Mouse (Mus musculus): ENCODE results near the gene Cd47. TPM values are rescaled to one million over a fixed set of nuclear protein-coding genes. Genes with fewer than 3 reads are reported as not detected.

Gene Cd47
- polyA plus RNA-seq, 1 experiment from 2014 or later: 40.0 TPM

DNA sequence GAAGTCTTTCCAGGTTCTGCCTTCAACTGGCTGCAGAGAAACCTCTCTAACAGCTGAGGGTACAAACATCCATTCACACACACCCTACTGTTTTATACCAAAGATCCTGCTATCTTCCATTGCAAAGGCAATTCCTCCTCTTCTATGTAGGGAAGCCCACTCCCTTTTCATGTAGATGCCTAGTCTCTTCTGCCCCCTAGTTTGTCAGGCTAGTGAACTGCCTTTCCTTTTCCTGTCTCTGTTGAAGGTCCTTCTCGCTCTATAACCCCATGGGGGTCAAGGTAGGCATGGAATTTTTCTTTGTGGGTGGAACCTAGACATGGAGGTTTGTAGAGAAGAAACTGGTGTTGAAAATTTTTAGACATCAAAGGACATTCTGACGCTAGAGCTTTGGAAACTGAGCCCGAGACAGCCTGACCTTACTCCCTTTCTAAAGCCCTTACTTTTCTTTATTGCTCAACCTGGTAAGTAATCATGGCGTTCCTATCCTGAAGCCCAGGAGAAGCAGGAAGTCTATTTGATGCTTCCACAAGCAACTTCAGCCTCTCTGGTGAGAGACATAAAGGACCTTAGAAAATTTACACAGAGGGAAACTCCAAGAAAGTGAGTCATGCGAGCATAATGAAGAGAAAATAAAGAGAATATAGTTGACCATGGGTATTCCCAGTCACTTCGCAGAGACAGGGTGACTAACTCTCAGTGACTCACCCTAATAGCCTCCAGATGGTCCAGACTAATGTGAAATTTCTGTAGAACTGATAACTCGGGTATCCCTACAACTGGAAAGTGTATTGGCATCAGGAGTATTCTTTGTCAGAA is 138.4 kb downstream of the Cd47 start:
- ATAC-seq (ENCODE audit: insufficient number of reproducible peaks, insufficient read depth, low FRiP score, low TSS enrichment, low read depth): no peak
- 72% methylated on average over 7 of the region's 7 CpGs for WGBS

DNA sequence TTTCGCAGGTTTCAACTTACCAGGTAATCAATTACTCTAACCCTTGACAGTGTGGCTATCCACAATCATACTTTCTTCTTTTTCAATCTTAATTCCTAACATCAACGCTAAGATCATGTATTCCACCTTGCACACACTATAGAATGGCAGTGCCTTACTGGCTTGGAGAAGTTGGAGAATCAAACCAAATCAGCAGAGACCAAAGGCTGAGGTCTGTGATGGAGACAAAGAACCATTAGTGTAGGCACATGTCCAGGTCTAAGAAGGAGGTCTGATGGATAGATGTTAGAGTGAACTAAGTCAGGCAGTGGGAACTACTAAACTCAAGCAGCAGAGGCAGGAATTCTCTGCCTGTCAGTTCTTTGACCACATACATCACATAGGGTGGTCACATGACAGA is 139.0 kb downstream of the Cd47 start:
- Histone ChIP-seq H3K4me1 (replicated peaks) (0 out of 2 replicates have a peak, but pooled peaks cover 4% of the 10 kb centered on the region), H3K36me3 (no peaks in the 10 kb centered on the region), H3K27me3 (no peaks in the 10 kb centered on the region), H3K4me3 (replicated peaks) (no peak overlapping the region), H3K4me2 (no peak overlapping the region), H3K27ac (no peak overlapping the region), H3K9me3 (peaks cover 5% of the 10 kb centered on the region; the same call in 1 of the 2 replicates), H3K9ac (replicated peaks) (no peak overlapping the region)
- ATAC-seq (ENCODE audit: insufficient number of reproducible peaks, insufficient read depth, low FRiP score, low TSS enrichment, low read depth): no peak
- WGBS: 87% methylated on average over 2 of the region's 2 CpGs

More for the DNA sequence above, 138.4 kb downstream of the Cd47 start:
- Histone ChIP-seq H3K9ac (replicated peaks) (no peak overlapping the region), H3K4me3 (replicated peaks) (no peak overlapping the region), H3K36me3 (no peaks in the 10 kb centered on the region), H3K4me2 (no peak overlapping the region), H3K9me3 (peaks cover 5% of the 10 kb centered on the region; the same call in 1 of the 2 replicates), H3K27me3 (no peaks in the 10 kb centered on the region), H3K27ac (no peak overlapping the region), H3K4me1 (replicated peaks) (0 out of 2 replicates have a peak, but pooled peaks cover 4% of the 10 kb centered on the region)

DNA sequence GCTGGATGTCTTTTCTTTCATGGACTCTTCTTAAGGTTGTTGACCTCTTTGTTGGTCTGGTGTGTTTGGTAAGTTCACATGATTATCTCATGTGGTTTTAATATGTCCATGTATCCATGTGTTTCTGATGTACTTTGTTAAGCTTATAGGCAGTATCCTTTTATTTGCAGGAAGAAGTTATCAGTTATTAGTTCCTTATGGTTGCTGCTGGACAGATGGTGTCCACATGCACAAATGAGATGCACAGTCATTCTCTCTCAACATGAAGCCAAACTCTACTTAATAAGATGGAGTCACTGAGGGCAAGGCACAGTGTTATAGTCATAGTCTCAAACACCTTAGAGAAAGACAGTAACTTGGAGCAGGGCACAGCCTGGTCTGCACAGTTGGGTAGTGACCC is 140.1 kb downstream of the Cd47 start:
- Histone ChIP-seq H3K4me3 (replicated peaks) (no peak overlapping the region), H3K9ac (replicated peaks) (no peak overlapping the region)
- no peak for ATAC-seq (ENCODE audit: insufficient number of reproducible peaks, insufficient read depth, low FRiP score, low TSS enrichment, low read depth)

DNA sequence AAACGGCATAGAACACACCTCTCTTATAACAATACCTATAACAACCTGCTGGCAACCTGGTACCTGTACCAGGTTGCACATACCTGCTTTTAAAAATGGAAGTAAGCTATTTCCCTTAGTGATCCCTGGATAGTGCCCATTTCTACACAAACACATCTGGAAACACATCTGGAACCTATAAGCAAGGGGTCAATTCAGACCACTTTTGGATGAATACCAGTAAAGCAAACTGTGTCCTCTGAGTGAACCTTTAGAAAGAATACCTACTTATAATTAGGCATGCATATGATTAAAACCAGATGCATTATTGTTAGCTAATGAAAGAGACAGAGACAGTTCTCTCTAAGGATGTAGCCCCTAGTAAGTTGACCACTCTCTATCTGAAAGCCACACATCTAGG is 140.7 kb downstream of the Cd47 start:
- no peaks in the 10 kb centered on the region for H3K36me3 ChIP-seq
- WGBS: 85% methylated on average over 1 of the region's 1 CpGs
- H3K4me2 ChIP-seq: no peak overlapping the region
- H3K4me1 ChIP-seq (replicated peaks): 0 out of 2 replicates have a peak, but pooled peaks cover 4% of the 10 kb centered on the region
- no peaks in the 10 kb centered on the region for H3K27me3 ChIP-seq
- peaks cover 5% of the 10 kb centered on the region; the same call in 1 of the 2 replicates for H3K9me3 ChIP-seq
- ATAC-seq (ENCODE audit: insufficient number of reproducible peaks, insufficient read depth, low FRiP score, low TSS enrichment, low read depth): no peak
- H3K27ac ChIP-seq: no peak overlapping the region
- no peak overlapping the region for H3K9ac ChIP-seq (replicated peaks)
- no peak overlapping the region for H3K4me3 ChIP-seq (replicated peaks)

More for the DNA sequence above, 140.1 kb downstream of the Cd47 start:
- Histone ChIP-seq H3K4me2 (no peak overlapping the region), H3K4me1 (replicated peaks) (0 out of 2 replicates have a peak, but pooled peaks cover 4% of the 10 kb centered on the region), H3K27ac (no peak overlapping the region), H3K27me3 (no peaks in the 10 kb centered on the region), H3K36me3 (no peaks in the 10 kb centered on the region), H3K9me3 (peaks cover 5% of the 10 kb centered on the region; the same call in 1 of the 2 replicates)

DNA sequence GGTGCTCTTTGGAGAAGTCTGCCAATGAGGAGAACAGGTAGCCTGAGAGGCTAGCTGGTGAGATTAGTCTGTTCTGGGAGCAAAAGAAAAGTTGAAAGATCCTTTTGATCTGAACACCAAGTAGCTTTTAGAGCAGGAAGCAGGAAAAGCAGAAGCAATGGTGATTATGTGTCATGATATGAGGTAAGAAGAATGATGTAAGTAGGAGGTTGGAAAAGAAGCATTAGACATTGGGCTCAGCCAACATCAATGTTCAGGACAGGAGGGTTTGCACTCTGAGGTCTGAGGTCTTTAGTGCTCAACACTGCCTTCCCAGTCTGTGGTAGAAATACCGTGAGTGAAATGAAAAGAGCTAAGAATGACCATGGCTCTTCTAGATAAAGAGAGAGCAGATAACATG is 143.4 kb downstream of the Cd47 start:
- Histone ChIP-seq H3K36me3 (no peaks in the 10 kb centered on the region), H3K4me1 (replicated peaks) (no peaks in the 10 kb centered on the region), H3K9ac (replicated peaks) (no peak overlapping the region), H3K27me3 (no peaks in the 10 kb centered on the region), H3K4me2 (no peak overlapping the region), H3K27ac (no peak overlapping the region), H3K9me3 (peaks cover 5% of the 10 kb centered on the region; the same call in 1 of the 2 replicates), H3K4me3 (replicated peaks) (no peak overlapping the region)
- WGBS: 86% methylated on average over 1 of the region's 1 CpGs
- no peak for ATAC-seq (ENCODE audit: insufficient number of reproducible peaks, insufficient read depth, low FRiP score, low TSS enrichment, low read depth)

DNA sequence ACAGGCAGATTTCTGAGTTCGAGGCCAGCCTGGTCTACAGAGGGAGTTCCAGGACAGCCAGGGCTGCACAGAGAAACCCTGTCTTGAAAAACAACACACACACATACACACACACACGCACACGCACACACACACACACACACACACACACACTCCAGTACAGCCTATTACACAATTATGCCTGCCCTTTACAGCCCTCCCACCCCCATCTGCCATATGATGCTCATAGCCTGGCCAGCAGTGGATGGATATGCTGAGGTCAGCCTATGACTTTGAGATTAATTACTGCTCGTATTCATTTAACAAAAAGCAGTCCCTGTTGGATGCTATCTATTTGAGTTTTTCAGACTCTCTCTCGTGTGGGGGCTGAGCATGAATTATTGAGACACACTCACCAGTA is 144.8 kb downstream of the Cd47 start:
- H3K4me2 ChIP-seq: no peak overlapping the region
- no peak overlapping the region for H3K27ac ChIP-seq
- no peak overlapping the region for H3K9ac ChIP-seq (replicated peaks)
- peaks cover 2% of the 10 kb centered on the region; the same call in 1 of the 2 replicates for H3K9me3 ChIP-seq
- H3K4me1 ChIP-seq (replicated peaks): no peaks in the 10 kb centered on the region
- no peaks in the 10 kb centered on the region for H3K36me3 ChIP-seq
- H3K4me3 ChIP-seq (replicated peaks): no peak overlapping the region
- ATAC-seq (ENCODE audit: insufficient number of reproducible peaks, insufficient read depth, low FRiP score, low TSS enrichment, low read depth): no peak
- WGBS: 62% methylated on average over 5 of the region's 5 CpGs
- H3K27me3 ChIP-seq: no peaks in the 10 kb centered on the region

DNA sequence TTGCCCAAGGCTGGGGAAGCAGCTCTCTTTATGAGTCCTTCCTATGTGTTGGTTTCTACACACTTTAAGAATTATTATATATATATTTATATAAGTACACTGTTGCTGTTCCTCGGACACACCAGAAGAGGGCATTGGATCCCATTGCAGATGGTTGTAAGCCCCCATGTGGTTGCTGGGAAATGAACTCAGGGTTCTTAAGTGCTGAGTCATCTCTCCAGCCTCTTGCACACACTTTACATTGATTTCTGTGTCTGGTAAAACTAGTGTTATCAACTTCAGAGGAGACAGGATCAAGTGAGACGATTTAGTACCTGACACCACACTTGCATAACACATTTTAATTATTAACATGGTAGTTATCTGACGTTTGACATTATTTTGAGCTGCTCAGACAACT is 146.7 kb downstream of the Cd47 start:
- Histone ChIP-seq H3K9ac (replicated peaks) (no peak overlapping the region), H3K4me3 (replicated peaks) (no peak overlapping the region), H3K27ac (no peak overlapping the region), H3K27me3 (no peaks in the 10 kb centered on the region), H3K4me1 (replicated peaks) (no peaks in the 10 kb centered on the region), H3K4me2 (no peak overlapping the region), H3K9me3 (0 out of 2 replicates have a peak, but pooled peaks cover 4% of the 10 kb centered on the region), H3K36me3 (no peaks in the 10 kb centered on the region)
- ATAC-seq (ENCODE audit: insufficient number of reproducible peaks, insufficient read depth, low FRiP score, low TSS enrichment, low read depth): no peak
- whole genome bisulfite sequencing: 83% methylated on average over 3 of the region's 3 CpGs

DNA sequence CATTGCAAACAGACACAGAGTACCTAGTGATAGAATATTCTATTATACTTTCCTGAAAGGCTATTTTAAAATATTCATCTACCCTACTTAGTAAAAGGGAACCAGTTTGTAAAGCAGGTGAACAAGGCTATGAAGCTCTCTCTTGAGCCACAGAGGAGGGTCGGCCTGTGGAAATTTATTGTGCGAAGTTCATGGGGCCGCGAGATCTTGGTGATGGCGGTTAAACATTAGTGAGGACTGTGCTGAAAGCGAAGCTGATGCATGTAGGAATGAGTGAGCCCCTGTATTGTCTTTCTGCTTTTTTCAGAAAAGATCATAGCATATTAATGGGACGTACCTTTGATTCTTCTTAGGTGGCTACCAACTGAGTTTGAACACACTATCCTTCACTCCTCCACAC is 147.3 kb downstream of the Cd47 start:
- H3K27ac ChIP-seq: no peak overlapping the region
- 0 out of 2 replicates have a peak, but pooled peaks cover 4% of the 10 kb centered on the region for H3K9me3 ChIP-seq
- no peak overlapping the region for H3K9ac ChIP-seq (replicated peaks)
- H3K4me2 ChIP-seq: no peak overlapping the region
- no peaks in the 10 kb centered on the region for H3K36me3 ChIP-seq
- H3K27me3 ChIP-seq: no peaks in the 10 kb centered on the region
- no peak for ATAC-seq (ENCODE audit: insufficient number of reproducible peaks, insufficient read depth, low FRiP score, low TSS enrichment, low read depth)
- WGBS: 92% methylated on average over 7 of the region's 7 CpGs
- H3K4me1 ChIP-seq (replicated peaks): no peaks in the 10 kb centered on the region
- no peak overlapping the region for H3K4me3 ChIP-seq (replicated peaks)

DNA sequence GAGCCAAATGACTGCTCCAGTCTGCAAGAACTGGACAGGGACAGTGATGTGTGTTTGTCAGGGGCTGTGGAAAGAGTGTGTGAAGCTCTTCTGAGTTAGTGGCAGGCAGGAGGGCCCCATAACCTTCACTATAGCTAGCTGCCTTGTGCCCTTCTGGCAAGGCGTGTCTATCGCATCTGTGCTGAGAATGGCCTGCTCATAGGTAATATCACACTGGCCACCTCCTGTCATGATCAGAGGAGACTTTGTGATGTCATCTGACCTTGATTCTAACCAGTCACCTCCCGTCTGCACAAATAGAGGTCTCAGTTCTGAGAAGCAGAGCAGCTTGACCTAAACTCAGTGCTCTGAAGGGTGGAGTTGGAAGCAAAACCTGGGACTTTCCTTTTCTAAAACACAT is 148.0 kb downstream of the Cd47 start:
- WGBS: 76% methylated on average over 3 of the region's 3 CpGs
- Histone ChIP-seq H3K36me3 (no peaks in the 10 kb centered on the region), H3K4me1 (replicated peaks) (no peaks in the 10 kb centered on the region), H3K27ac (no peak overlapping the region), H3K9me3 (0 out of 2 replicates have a peak, but pooled peaks cover 4% of the 10 kb centered on the region), H3K4me2 (no peak overlapping the region), H3K27me3 (no peaks in the 10 kb centered on the region), H3K9ac (replicated peaks) (no peak overlapping the region), H3K4me3 (replicated peaks) (no peak overlapping the region)
- ATAC-seq (ENCODE audit: insufficient number of reproducible peaks, insufficient read depth, low FRiP score, low TSS enrichment, low read depth): no peak

DNA sequence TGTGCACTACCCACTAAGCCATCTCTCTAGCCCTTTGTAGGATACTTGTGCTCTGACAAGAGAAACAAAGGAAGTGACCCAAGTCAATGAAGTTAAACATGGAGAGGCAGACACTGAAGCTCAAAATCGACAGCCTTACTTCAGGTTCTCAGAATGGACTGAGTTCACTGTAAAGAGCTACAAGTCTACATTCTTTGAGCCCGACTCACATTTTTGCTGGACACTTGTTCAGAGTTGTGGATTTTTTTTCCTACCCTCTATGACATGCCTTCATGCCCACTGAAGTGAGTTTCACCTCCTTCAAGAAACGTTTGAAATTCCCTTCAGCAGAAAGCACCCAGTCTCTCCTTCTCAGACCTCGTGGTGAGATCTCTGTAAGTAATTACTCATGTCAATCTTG is 148.9 kb downstream of the Cd47 start:
- Histone ChIP-seq H3K4me3 (replicated peaks) (no peak overlapping the region), H3K27me3 (no peaks in the 10 kb centered on the region), H3K4me2 (no peak overlapping the region), H3K27ac (no peak overlapping the region), H3K36me3 (no peaks in the 10 kb centered on the region), H3K9me3 (0 out of 2 replicates have a peak, but pooled peaks cover 4% of the 10 kb centered on the region), H3K4me1 (replicated peaks) (no peaks in the 10 kb centered on the region), H3K9ac (replicated peaks) (no peak overlapping the region)
- ATAC-seq (ENCODE audit: insufficient number of reproducible peaks, insufficient read depth, low FRiP score, low TSS enrichment, low read depth): no peak
- 57% methylated on average over 4 of the region's 4 CpGs for WGBS

DNA sequence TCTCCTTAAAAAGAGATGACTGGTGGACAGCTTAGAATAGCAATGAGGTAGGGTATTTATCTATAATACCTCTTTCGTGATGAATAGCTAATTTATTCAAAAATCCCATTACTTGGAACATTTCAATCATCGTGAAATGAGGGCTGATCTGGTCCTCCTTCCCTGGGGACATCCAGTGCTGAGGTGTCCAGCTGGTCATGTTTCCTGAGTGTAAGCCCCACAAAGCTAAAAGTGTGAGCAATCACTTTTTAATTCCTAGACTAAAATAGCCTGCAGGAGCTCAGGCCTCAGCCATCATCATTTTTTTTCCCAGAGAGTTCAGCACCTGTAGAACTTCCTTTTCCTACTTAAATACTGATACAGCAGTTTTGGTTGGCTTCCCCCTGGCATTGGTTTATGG is 150.0 kb downstream of the Cd47 start:
- H3K4me3 ChIP-seq (replicated peaks): no peak overlapping the region
- WGBS: 80% methylated on average over 2 of the region's 2 CpGs
- no peak for ATAC-seq (ENCODE audit: insufficient number of reproducible peaks, insufficient read depth, low FRiP score, low TSS enrichment, low read depth)
- H3K36me3 ChIP-seq: no peaks in the 10 kb centered on the region
- no peak overlapping the region for H3K9ac ChIP-seq (replicated peaks)
- H3K4me1 ChIP-seq (replicated peaks): no peaks in the 10 kb centered on the region
- H3K9me3 ChIP-seq: 0 out of 2 replicates have a peak, but pooled peaks cover 4% of the 10 kb centered on the region
- H3K27me3 ChIP-seq: no peaks in the 10 kb centered on the region
- H3K27ac ChIP-seq: no peak overlapping the region
- H3K4me2 ChIP-seq: no peak overlapping the region
